Mouse (Mus musculus): Measurements from ENCODE around the gene Acox2. TPM values are rescaled to one million over a fixed set of nuclear protein-coding genes. Genes with fewer than 3 reads are reported as not detected.
A peak's percentile ranks its signal among the peaks of the same experiment; 100 is the strongest.

Gene Acox2
- polyA plus RNA-seq, 1 experiment from 2014 or later, result 7.1 TPM

DNA sequence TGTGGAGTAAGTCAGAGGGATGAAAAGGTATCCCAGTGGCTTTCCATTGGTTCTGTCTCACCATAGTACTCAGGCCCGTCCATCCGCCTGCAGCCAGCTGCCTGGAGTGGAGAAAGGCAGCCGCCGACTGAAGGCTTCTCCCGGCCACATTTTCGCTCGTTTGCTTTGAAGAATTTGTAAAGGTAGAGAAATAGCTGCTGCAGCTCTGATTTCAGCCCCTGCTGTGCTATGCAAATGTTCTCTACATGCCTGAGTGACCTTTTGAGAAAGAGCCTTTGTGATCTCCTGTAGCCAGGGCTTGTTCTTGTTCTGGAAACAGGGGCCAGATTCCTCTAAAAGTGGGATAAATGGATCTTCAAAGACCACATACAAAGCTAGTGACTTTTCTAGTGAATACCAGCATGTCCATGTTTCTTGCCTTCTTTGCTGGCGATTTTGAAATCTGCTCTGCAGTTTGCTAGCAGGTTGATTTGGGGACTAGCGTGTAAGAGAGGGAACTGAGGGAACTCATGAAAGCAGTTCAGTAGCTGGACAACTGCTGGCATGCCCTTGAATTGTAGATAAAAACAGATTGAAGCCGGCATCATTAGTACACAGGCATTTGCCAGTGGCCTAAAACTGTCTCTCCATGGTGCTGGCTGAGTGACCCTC is 40.3 kb downstream of the Acox2 start:
- Histone ChIP-seq H3K27ac (peak overlapping the region; percentile 83), H3K4me2 (ENCODE audit: low read length) (peak overlapping the region; percentile 30), H3K4me1 (replicated peaks; ENCODE audit: insufficient read depth, low read length) (peaks cover 9% of the 10 kb centered on the region; the same call in 1 of the 2 replicates), H3K9me3 (replicated peaks; ENCODE audit: low read length) (no peaks in the 10 kb centered on the region), H3K27me3 (ENCODE audit: insufficient read depth, low read length) (no peaks in the 10 kb centered on the region), H3K36me3 (ENCODE audit: insufficient read depth, low read length) (peaks cover 17% of the 10 kb centered on the region; the same call in 1 of the 2 replicates), H3K4me3 (replicated peaks; ENCODE audit: low read depth, low read length) (no peak overlapping the region), H3K9ac (ENCODE audit: low read depth, low read length) (no peak overlapping the region)
- no peak for TF ChIP-seq CTCF (IDR thresholded peaks at IDR 0.05; ENCODE audit: low read depth)
- WGBS, result 33% methylated on average over 10 of the region's 10 CpGs
- ATAC-seq (replicated peaks; ENCODE audit: low FRiP score, low read depth), result no peak
- DNase-seq (ENCODE audit: low spot score), result peak; percentile 46

DNA sequence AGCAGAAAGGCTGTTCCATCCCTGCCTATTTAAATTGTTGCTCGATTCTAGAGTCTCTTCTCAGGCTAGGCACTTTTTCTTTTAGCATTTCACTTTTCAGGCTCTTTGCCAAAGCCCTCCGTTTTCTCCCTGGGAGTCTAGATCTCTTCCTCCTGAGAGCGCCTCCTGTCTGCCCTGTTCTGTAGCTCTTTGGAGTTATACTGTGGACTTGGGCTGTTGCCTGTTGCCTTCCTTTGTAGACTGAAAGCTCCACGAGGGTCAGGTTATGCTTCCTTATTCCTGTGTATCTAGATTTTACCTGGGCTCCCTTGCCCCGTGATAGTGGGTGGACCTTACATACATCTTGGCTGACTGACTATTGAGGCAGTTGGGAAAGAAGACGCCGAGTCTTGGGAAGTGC is 40.9 kb downstream of the Acox2 start:
- Histone ChIP-seq H3K36me3 (ENCODE audit: insufficient read depth, low read length) (peaks cover 13% of the 10 kb centered on the region; the same call in 1 of the 2 replicates), H3K9ac (ENCODE audit: low read depth, low read length) (no peak overlapping the region), H3K4me3 (replicated peaks; ENCODE audit: low read depth, low read length) (no peak overlapping the region), H3K27me3 (ENCODE audit: insufficient read depth, low read length) (no peaks in the 10 kb centered on the region), H3K4me1 (replicated peaks; ENCODE audit: insufficient read depth, low read length) (peaks cover 9% of the 10 kb centered on the region; the same call in 1 of the 2 replicates), H3K4me2 (ENCODE audit: low read length) (peak overlapping the region; percentile 30), H3K9me3 (replicated peaks; ENCODE audit: low read length) (no peaks in the 10 kb centered on the region), H3K27ac (peak overlapping the region; percentile 83)
- TF ChIP-seq CTCF (IDR thresholded peaks at IDR 0.05; ENCODE audit: low read depth), result peak; percentile 31; the same call in 1 of the 2 replicates
- WGBS, result 63% methylated on average over 7 of the region's 7 CpGs
- DNase-seq (ENCODE audit: low spot score) (no peak), ATAC-seq (replicated peaks; ENCODE audit: low FRiP score, low read depth) (no peak)

DNA sequence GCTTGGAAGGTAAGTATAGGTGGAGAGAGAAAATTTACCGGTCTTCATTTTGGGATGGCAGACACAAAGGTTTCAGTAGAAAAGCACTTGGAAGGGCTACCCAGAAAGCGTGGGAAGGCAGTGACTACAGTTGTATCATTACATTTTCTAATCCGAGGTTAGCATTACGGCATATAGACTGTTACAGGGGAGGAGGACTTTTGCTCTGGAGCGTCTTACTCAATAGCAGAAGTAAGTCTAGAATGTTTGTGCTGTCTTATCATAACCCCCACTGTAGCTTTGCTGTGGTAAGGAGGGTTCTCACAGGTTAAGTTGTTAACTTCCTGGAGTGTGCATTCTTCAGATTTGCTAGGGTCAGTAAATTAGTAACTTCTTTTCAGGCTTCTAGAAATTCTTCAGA is 43.1 kb downstream of the Acox2 start:
- Histone ChIP-seq H3K4me3 (replicated peaks; ENCODE audit: low read depth, low read length) (peak overlapping the region; percentile 80; the same call in 1 of the 2 replicates), H3K27ac (peak overlapping the region; percentile 68), H3K9me3 (replicated peaks; ENCODE audit: low read length) (no peaks in the 10 kb centered on the region), H3K4me2 (ENCODE audit: low read length) (peak overlapping the region; percentile 90), H3K36me3 (ENCODE audit: insufficient read depth, low read length) (peaks cover 4% of the 10 kb centered on the region; the same call in 1 of the 2 replicates), H3K4me1 (replicated peaks; ENCODE audit: insufficient read depth, low read length) (peaks cover 9% of the 10 kb centered on the region; the same call in 1 of the 2 replicates), H3K27me3 (ENCODE audit: insufficient read depth, low read length) (no peaks in the 10 kb centered on the region), H3K9ac (ENCODE audit: low read depth, low read length) (peak overlapping the region; percentile 91; the same call in 1 of the 2 replicates)
- DNase-seq (ENCODE audit: low spot score), result peak; percentile 33
- ATAC-seq (replicated peaks; ENCODE audit: low FRiP score, low read depth), result no peak
- no peak for TF ChIP-seq CTCF (IDR thresholded peaks at IDR 0.05; ENCODE audit: low read depth)
- WGBS, result 58% methylated on average over 5 of the region's 5 CpGs

DNA sequence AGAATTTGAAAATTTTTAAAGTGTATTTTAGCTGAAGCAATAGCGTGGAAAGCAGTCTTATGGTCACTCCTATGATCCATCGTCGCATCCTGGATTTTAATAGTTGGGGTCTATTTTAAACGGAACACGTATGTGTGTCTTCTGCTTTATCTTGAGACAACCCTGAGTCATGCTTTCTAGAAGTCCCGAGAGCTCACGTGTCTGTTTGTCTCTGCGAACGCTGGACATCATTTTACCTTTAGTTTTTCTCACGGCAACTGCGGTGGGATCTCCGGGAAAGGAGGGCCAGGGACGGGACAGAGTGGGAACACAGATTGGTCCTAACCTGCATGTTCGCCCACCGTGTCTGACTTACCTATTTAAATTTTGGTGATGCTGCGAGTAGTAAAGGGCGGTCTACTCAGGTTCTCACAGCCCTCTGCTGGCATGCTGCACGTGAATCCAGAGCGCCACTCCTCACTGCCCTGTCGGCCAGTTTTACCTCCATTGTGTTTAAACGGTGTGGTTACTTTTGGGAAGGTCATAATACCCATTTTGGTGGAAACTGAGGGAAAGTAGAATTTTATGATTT is 43.9 kb downstream of the Acox2 start:
- H3K27me3 ChIP-seq (ENCODE audit: insufficient read depth, low read length), result no peaks in the 10 kb centered on the region
- H3K4me2 ChIP-seq (ENCODE audit: low read length), result peak overlapping the region; percentile 90
- no peak for TF ChIP-seq CTCF (IDR thresholded peaks at IDR 0.05; ENCODE audit: low read depth)
- H3K4me1 ChIP-seq (replicated peaks; ENCODE audit: insufficient read depth, low read length), result peaks cover 9% of the 10 kb centered on the region; the same call in 1 of the 2 replicates
- peak; percentile 31 for DNase-seq (ENCODE audit: low spot score)
- no peak for ATAC-seq (replicated peaks; ENCODE audit: low FRiP score, low read depth)
- no peaks in the 10 kb centered on the region for H3K9me3 ChIP-seq (replicated peaks; ENCODE audit: low read length)
- peak overlapping the region; percentile 68 for H3K27ac ChIP-seq
- H3K9ac ChIP-seq (ENCODE audit: low read depth, low read length), result peak overlapping the region; percentile 91
- H3K36me3 ChIP-seq (ENCODE audit: insufficient read depth, low read length), result no peaks in the 10 kb centered on the region
- H3K4me3 ChIP-seq (replicated peaks; ENCODE audit: low read depth, low read length), result peak overlapping the region; percentile 80; the same call in 1 of the 2 replicates
- WGBS, result 21% methylated on average over 21 of the region's 21 CpGs

DNA sequence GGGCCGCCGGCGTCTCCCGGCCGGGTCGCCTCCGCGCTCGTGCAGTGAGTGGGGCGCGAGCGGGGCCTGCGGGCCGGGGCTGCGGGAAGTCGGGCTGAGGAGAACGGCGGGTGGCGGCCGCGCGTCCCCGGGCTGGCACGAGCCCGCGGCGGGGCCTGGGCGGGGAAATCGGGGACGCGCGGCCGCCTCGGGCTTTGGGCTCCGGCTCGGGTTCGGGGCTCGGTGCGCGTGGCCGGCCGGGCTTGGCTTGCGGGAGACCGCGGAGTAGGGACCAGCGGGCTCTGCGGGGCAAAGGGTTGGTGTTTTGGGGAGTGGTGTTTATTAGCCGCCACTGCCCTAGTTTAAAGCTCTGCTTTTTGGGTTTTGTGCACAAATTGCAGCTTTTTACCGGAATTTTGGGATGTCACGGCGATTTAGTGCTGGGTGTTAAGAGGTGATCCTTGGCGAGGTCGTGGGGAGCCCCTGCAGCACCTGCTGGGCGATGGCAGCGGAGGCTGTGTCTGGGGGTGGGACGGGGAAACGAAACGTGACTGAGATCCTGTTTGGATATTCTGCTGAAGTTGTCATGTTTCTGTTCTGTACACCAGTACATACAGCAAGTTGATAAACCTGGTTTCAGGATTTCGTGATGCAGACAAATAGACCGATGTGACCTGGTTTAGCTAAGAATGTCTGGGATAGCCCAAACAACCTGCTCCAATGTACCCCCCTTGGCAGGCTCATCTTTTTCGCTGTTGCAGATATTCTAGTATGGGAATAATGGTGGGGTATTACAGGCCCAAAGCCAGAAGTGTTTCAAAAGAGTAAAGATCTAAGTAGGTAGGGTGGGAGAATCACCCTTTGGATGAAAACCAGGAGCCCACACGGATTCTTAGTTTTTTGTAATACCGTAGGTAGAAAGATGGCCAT is 44.6 kb downstream of the Acox2 start:
- DNase-seq (ENCODE audit: low spot score) (peak; percentile 62), ATAC-seq (replicated peaks; ENCODE audit: low FRiP score, low read depth) (peak; percentile 77)
- Histone ChIP-seq H3K4me1 (replicated peaks; ENCODE audit: insufficient read depth, low read length) (peaks cover 9% of the 10 kb centered on the region; the same call in 1 of the 2 replicates), H3K27ac (peak overlapping the region; percentile 97), H3K36me3 (ENCODE audit: insufficient read depth, low read length) (no peaks in the 10 kb centered on the region), H3K27me3 (ENCODE audit: insufficient read depth, low read length) (no peaks in the 10 kb centered on the region), H3K9ac (ENCODE audit: low read depth, low read length) (peak overlapping the region; percentile 91), H3K9me3 (replicated peaks; ENCODE audit: low read length) (no peaks in the 10 kb centered on the region), H3K4me2 (ENCODE audit: low read length) (peak overlapping the region; percentile 90), H3K4me3 (replicated peaks; ENCODE audit: low read depth, low read length) (peak overlapping the region; percentile 80)
- WGBS, result 2% methylated on average over 57 of the region's 63 CpGs
- TF ChIP-seq CTCF (IDR thresholded peaks at IDR 0.05; ENCODE audit: low read depth), result no peak

DNA sequence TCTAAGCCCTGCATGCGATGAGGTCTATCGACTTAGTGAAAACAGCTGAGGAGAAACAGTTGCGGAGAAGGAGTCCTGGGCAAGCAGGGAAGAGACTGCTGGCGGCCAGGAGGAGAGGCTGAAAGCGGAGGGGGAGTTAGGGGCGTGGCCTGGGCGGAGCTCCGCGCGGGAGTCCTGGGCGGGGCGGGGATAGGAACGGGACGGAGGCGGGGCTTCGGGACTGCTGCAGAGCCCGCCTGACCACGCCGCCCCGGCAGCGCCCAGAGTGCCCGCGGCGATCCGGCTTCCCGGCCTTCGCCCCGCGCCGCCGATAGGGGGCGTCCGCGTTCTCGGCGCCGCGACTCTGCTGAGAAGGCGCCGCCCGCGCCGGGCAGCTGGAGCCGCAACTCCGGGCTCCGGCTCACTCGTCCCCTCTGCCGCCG is 45.3 kb downstream of the Acox2 start, which contains the start of gene Kctd6:
Kctd6 (plus strand) TSS at position 338 of the 422 bp plus-strand sequence.
- TF ChIP-seq CTCF (IDR thresholded peaks at IDR 0.05; ENCODE audit: low read depth), result peak; percentile 71
- Histone ChIP-seq H3K9ac (ENCODE audit: low read depth, low read length) (peak within 1 kb of the TSS; percentile 91), H3K27ac (peak within 1 kb of the TSS; percentile 97), H3K4me2 (ENCODE audit: low read length) (peak within 1 kb of the TSS; percentile 90), H3K27me3 (ENCODE audit: insufficient read depth, low read length) (no peaks in the 10 kb centered on the region), H3K36me3 (ENCODE audit: insufficient read depth, low read length) (no peaks in the 10 kb centered on the region), H3K4me1 (replicated peaks; ENCODE audit: insufficient read depth, low read length) (peaks cover 9% of the 10 kb centered on the region; the same call in 1 of the 2 replicates), H3K9me3 (replicated peaks; ENCODE audit: low read length) (no peaks in the 10 kb centered on the region), H3K4me3 (replicated peaks; ENCODE audit: low read depth, low read length) (peak within 1 kb of the TSS; percentile 80)
- DNase-seq (ENCODE audit: low spot score) (peak; percentile 99), ATAC-seq (replicated peaks; ENCODE audit: low FRiP score, low read depth) (peak; percentile 96)
- WGBS, result under 1% methylated on average over 46 of the region's 49 CpGs

All from kidney, postnatal 0 days (tissue).